Mouse (Mus musculus) midbrain, embryonic 11.5 days (tissue): ENCODE measurements around the gene Ap5z1. TPM values are rescaled to one million over a fixed set of nuclear protein-coding genes. Genes with fewer than 3 reads are reported as not detected.
A peak's percentile ranks its signal among the peaks of the same experiment; 100 is the strongest.

Experiments
- ATAC-seq: fragments of 200-750 bp; cut with Nextera tagmentation; 2 replicates; pipeline ENCODE4 v1.8.0; 2017; ENCODE audit warnings: moderate TSS enrichment, moderate library complexity; ENCODE audit not compliant: low FRiP score
- DNase-seq: peaks from one replicate; pipeline ENCODE4 v3.0.0; 2015; ENCODE audit warnings: low spot score; ENCODE audit errors: missing footprints
- H3K27ac ChIP-seq: fragments of 300-500 bp; sonication (generic); 2 replicates; pipeline ENCODE4 v1.5.1; 2014; ENCODE audit warnings: low read depth, low read length
- H3K27me3 ChIP-seq: fragments of 300-500 bp; sonication (generic); 2 replicates; pipeline ENCODE4 v1.6.1; 2014; ENCODE audit warnings: mild to moderate bottlenecking, low read length, moderate library complexity, mixed read lengths; ENCODE audit not compliant: control insufficient read depth, insufficient read depth
- H3K36me3 ChIP-seq: fragments of 300-500 bp; sonication (generic); 2 replicates; pipeline ENCODE4 v1.6.1; 2014; ENCODE audit warnings: mild to moderate bottlenecking, low read length, moderate library complexity, mixed read lengths; ENCODE audit not compliant: control insufficient read depth, insufficient read depth
- H3K4me1 ChIP-seq: fragments of 300-500 bp; sonication (generic); 2 replicates; pipeline ENCODE4 v1.6.1; 2014; ENCODE audit warnings: low read length; ENCODE audit not compliant: control insufficient read depth, insufficient read depth
- H3K4me2 ChIP-seq: fragments of 300-500 bp; sonication (generic); 2 replicates; pipeline ENCODE4 v1.6.1; 2014; ENCODE audit warnings: mild to moderate bottlenecking, moderate library complexity
- H3K4me3 ChIP-seq: fragments of 300-500 bp; sonication (generic); 2 replicates; pipeline ENCODE4 v1.5.1; 2014; ENCODE audit warnings: low read depth, low read length
- H3K9ac ChIP-seq: fragments of 300-500 bp; sonication (generic); 2 replicates; pipeline ENCODE4 v1.6.1; 2014; ENCODE audit warnings: low read length
- H3K9me3 ChIP-seq: fragments of 300-500 bp; sonication (generic); 2 replicates; pipeline ENCODE4 v1.6.1; 2016; ENCODE audit warnings: low read length; ENCODE audit not compliant: control insufficient read depth
- WGBS: fragments of 180-500 bp; shearing (Covaris S2); extraction: QIAGEN DNeasy Blood & Tissue Kit; methylation state at CpG from one replicate; pipeline ENCODE4 v1.1.7; 2014; 5-methylcytosine and 5-hydroxymethylcytosine counted together
- polyA plus RNA-seq: library from polyadenylated mRNA; unstranded; fragments of >200 nt; fragmentation: Nextera tagmentation; extraction: Ambion mirVana; gene quantifications from 2 replicates; pipeline ENCODE4 v1.2.1, GENCODE M21; 2014

The Ap5z1 gene
- polyA plus RNA-seq, 1 experiment from 2014 or later: 10.5 TPM

DNA sequence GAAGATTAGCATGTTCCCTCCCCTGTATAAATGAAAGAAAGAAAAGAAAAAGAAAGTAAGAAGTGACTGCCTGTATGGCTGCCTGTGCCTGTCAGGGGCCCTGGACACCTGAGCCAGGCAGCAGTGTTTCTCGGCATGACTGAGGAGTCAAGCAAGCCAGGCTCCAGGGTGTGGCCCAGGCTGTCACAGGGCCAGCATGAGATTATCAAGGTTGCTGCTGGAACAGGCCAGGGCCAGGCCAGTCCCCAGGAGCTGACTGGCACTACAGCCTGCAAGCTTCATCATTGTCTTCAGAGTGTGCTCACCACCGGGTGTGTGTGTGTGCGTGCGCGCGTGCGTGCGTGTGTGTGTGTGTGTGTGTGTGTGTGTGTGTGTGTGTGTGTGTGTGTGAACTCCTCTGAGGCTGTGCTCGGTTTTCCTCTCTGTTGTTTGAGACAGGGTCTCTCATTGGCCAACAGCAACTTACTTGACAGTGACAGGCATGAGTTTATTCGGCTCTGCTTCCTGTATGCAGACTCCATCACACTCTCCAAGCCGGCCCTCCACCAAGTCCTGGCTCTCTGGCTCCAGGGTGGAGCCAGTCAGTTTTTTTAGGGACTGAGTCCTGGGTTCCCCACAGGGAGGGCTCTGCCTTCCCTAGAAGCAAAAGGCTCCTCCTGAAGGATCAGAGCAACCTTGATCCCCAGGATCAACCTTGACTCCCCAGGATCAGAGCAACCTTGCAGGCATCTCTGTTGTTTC, 18.8 kb upstream of the Ap5z1 start:
- Histone ChIP-seq H3K27me3 (no peaks in the 10 kb centered on the region), H3K4me3 (no peak overlapping the region), H3K36me3 (no peaks in the 10 kb centered on the region; the same call in 1 of the 2 replicates), H3K9ac (no peak overlapping the region), H3K9me3 (no peaks in the 10 kb centered on the region), H3K27ac (peak overlapping the region; percentile 22; the same call in 1 of the 2 replicates), H3K4me2 (no peak overlapping the region), H3K4me1 (peaks cover 41% of the 10 kb centered on the region)
- no peak for DNase-seq
- 75% methylated on average over 11 of the region's 11 CpGs for WGBS
- ATAC-seq: no peak

- H3K9me3 ChIP-seq: no peaks in the 10 kb centered on the region
- H3K27me3 ChIP-seq: no peaks in the 10 kb centered on the region
- H3K27ac ChIP-seq: 0 out of 2 replicates have a peak overlapping the region, but pooled peaks have one; percentile 22
- DNase-seq: no peak
- no peak overlapping the region for H3K9ac ChIP-seq
- peaks cover 4% of the 10 kb centered on the region for H3K36me3 ChIP-seq
- H3K4me2 ChIP-seq: no peak overlapping the region
- 52% methylated on average over 8 of the region's 8 CpGs for WGBS
- peaks cover 34% of the 10 kb centered on the region for H3K4me1 ChIP-seq
- ATAC-seq: peak; percentile 30; the same call in 1 of the 2 replicates
- H3K4me3 ChIP-seq: no peak overlapping the region
Observed at GRCm38 (mm10) chr5:142445709-142446108, 18.0 kb upstream of the Ap5z1 start.

DNA sequence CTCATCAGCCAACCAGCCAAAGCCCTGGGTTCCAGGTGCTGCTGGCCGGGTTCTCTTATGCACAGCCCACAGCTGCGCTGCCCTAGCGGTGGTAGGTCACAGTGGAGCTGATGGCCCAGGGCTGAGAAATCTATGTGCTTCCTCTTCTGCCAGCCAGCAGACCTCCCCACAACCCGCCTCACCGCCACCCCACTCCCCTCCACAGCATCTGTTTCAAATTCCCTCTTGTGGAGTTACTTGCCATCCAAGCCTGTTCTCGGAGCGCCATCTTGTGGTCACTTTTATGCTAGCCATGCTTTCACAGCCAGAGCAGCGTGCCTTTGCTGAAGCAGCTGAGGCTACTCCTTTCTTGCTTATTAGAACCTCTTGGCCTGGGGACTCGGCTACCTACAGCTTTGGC, 15.7 kb upstream of the Ap5z1 start:
- H3K27ac ChIP-seq: peak overlapping the region; percentile 20; the same call in 1 of the 2 replicates
- DNase-seq: peak; percentile 99
- no peak overlapping the region for H3K4me3 ChIP-seq
- no peak overlapping the region for H3K4me2 ChIP-seq
- peaks cover 19% of the 10 kb centered on the region for H3K4me1 ChIP-seq
- no peaks in the 10 kb centered on the region for H3K27me3 ChIP-seq
- WGBS: 9% methylated on average over 9 of the region's 9 CpGs
- H3K9ac ChIP-seq: no peak overlapping the region
- peaks cover 12% of the 10 kb centered on the region for H3K36me3 ChIP-seq
- H3K9me3 ChIP-seq: no peaks in the 10 kb centered on the region
- peak; percentile 56 for ATAC-seq

- Histone ChIP-seq H3K4me1 (peaks cover 14% of the 10 kb centered on the region), H3K4me2 (no peak overlapping the region), H3K36me3 (peaks cover 13% of the 10 kb centered on the region), H3K9me3 (no peaks in the 10 kb centered on the region), H3K4me3 (no peak overlapping the region), H3K27me3 (no peaks in the 10 kb centered on the region), H3K9ac (no peak overlapping the region), H3K27ac (no peak overlapping the region)
- WGBS: 71% methylated on average over 12 of the region's 12 CpGs
- ATAC-seq (no peak), DNase-seq (no peak)
Observed at GRCm38 (mm10) chr5:142448623-142449022, 15.1 kb upstream of the Ap5z1 start.

DNA sequence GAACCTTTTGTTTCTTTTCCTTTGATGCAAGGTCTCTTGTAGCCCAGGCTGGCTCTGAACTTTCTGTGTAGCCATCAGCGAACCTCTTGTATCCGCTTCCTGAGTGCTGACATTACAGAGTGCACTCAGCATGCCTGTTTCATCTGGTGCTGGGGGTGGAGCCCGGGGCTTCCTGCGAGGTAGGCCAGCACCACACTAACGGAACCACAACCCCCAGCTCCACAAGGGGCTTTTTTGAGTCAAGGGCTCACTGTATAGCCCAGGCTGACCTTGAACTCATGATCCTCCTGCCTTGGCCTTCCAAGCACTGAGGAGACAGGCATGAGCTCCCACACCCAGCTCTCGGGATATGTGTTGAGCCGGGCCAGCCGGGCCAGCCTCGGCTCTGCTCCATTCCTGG, 12.9 kb upstream of the Ap5z1 start:
- Histone ChIP-seq H3K36me3 (peaks cover 24% of the 10 kb centered on the region), H3K27ac (no peak overlapping the region), H3K9ac (no peak overlapping the region), H3K27me3 (no peaks in the 10 kb centered on the region), H3K4me3 (no peak overlapping the region), H3K4me2 (no peak overlapping the region), H3K4me1 (peaks cover 6% of the 10 kb centered on the region), H3K9me3 (no peaks in the 10 kb centered on the region)
- no peak for DNase-seq
- ATAC-seq: no peak
- 95% methylated on average over 9 of the region's 9 CpGs for WGBS

DNA sequence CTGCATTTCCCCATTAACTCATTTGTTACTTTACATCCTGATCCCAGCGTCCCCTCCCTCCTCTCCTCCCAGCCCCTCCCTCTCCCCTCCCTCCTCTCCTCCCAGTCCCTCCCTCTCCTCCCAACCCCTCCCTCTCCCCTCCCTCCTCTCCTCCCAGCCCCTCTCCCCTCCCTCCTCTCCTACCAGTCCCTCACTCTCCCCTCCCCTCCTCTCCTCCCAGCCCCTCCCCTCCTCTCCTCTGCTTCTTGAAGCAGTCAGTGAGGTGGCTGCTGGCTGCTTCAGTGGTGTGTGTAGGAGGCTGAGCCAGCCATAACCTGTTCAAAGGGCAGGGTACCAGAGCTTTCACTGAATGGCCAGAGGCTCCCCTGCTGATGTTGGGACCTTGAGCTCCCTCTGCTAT, 12.0 kb upstream of the Ap5z1 start:
- Histone ChIP-seq H3K4me1 (peaks cover 4% of the 10 kb centered on the region), H3K4me2 (no peak overlapping the region), H3K27ac (no peak overlapping the region), H3K9ac (no peak overlapping the region), H3K9me3 (no peaks in the 10 kb centered on the region), H3K36me3 (peaks cover 31% of the 10 kb centered on the region), H3K4me3 (no peak overlapping the region), H3K27me3 (no peaks in the 10 kb centered on the region)
- ATAC-seq: peak; percentile 41
- peak; percentile 96 for DNase-seq
- WGBS: 22% methylated on average over 1 of the region's 1 CpGs

- WGBS: 94% methylated on average over 13 of the region's 13 CpGs
- H3K9me3 ChIP-seq: no peaks in the 10 kb centered on the region
- no peak overlapping the region for H3K4me3 ChIP-seq
- H3K4me2 ChIP-seq: no peak overlapping the region
- peaks cover 39% of the 10 kb centered on the region for H3K36me3 ChIP-seq
- no peaks in the 10 kb centered on the region for H3K4me1 ChIP-seq
- no peak overlapping the region for H3K27ac ChIP-seq
- no peaks in the 10 kb centered on the region for H3K27me3 ChIP-seq
- DNase-seq (no peak), ATAC-seq (no peak)
- H3K9ac ChIP-seq: no peak overlapping the region
Observed at GRCm38 (mm10) chr5:142453742-142454141, 10.0 kb upstream of the Ap5z1 start.

DNA sequence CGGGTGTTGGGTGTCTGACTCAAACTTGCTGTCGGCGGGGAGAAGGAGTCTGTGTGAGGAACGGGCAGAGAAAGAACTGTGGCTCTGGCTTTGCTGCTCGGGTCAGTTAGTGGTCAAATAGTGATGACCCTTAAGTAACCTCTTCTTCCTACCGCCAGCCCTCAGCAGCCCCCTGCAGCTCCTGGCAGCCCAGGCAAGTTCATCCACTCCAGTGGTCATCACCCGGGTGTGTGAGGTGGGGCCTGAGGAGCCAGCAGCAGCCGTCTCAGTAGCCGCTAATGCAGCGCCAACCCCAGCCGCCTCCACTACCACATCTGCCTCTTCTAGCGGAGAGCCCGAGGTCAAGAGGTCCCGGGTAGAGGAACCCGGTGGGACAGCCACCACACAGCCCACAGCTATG, 7.4 kb upstream of the Ap5z1 start:
- Histone ChIP-seq H3K9ac (no peak overlapping the region), H3K4me3 (no peak overlapping the region), H3K36me3 (peaks cover 35% of the 10 kb centered on the region), H3K4me2 (no peak overlapping the region), H3K9me3 (no peaks in the 10 kb centered on the region), H3K27ac (no peak overlapping the region), H3K27me3 (no peaks in the 10 kb centered on the region), H3K4me1 (no peaks in the 10 kb centered on the region)
- no peak for ATAC-seq
- WGBS: 83% methylated on average over 15 of the region's 15 CpGs
- DNase-seq: no peak

DNA sequence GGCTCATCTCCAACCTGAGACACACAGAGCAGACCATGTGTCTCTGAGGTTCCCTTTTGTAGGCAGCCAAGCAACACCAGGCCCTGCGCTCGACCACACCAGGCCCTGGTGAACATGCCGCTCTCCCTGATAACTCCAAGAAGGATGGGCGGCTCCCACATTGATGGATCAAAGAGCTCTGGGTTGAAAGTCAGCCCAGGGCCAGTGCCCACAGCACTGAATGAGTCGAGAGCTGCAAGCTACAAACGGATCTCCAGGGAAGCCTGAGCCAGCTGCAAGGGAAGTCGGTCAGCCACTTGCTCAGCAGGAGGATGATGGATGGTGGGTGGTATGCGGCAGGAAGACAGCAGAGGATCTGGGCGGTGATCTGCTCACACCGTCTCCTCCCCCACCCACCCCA, 6.4 kb upstream of the Ap5z1 start:
- Histone ChIP-seq H3K36me3 (peaks cover 35% of the 10 kb centered on the region), H3K9me3 (no peaks in the 10 kb centered on the region), H3K4me2 (no peak overlapping the region), H3K4me3 (no peak overlapping the region), H3K4me1 (no peaks in the 10 kb centered on the region), H3K27ac (no peak overlapping the region), H3K27me3 (no peaks in the 10 kb centered on the region), H3K9ac (no peak overlapping the region)
- DNase-seq (no peak), ATAC-seq (no peak)
- 81% methylated on average over 10 of the region's 10 CpGs for WGBS
